Mouse (Mus musculus): ENCODE results near the gene Pitpnm1. TPM values are rescaled to one million over a fixed set of nuclear protein-coding genes. Genes with fewer than 3 reads are reported as not detected.

Pitpnm1 gene
- total and polyA plus RNA-seq, 3 experiments, result 25.3 to 51.2 TPM; not detected in 1

DNA sequence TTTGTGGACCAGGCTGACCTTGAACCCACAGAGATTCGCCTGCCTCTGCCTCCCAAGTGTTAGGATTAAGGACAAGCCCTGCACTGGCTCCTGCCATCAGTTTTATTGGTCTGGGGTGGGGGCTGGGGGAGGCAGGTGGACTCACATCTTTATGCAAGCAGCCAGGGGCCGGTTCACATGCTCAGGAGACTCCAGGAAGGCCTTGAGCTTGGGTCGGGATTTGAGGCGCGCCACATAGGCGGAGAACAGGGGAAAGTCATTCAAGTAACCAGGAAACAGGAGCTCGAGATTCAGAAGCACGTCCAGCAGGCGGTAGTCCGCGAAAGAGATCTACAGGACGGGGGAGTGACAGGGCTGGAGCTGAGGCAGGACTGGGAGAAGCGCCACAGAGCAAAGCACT, 42.4 kb upstream of the Pitpnm1 start:
- peaks cover 0 to 3% of the 10 kb centered on the region in 2 experiments; a peak in 1 of 4 replicates for H3K27me3 ChIP-seq (ENCODE audit: control insufficient read depth in 1 of 2, insufficient read depth in 2 of 2, low read length in 2 of 2)
- no peak overlapping the region for H3K9ac ChIP-seq (ENCODE audit: control insufficient read depth, low read depth, low read length, poor library complexity, severe bottlenecking)
- peaks cover 0 to 10% of the 10 kb centered on the region in 2 experiments; a peak in 2 of 4 replicates for H3K4me1 ChIP-seq (ENCODE audit: control insufficient read depth in 1 of 2, insufficient read depth in 2 of 2, low read length in 2 of 2)
- no peak for DNase-seq (ENCODE audit: low read depth, low spot score)
- peaks cover 0 to 2% of the 10 kb centered on the region in 2 experiments; a peak in 2 of 4 replicates for H3K36me3 ChIP-seq (ENCODE audit: control insufficient read depth in 1 of 2, insufficient read depth in 2 of 2, low read length in 2 of 2)
- TF ChIP-seq CTCF (IDR thresholded peaks at IDR 0.05 in 2 of 3, conservative IDR thresholded peaks at IDR 0.05 in 1 of 3; ENCODE audit: control insufficient read depth in 1 of 3, insufficient read depth in 1 of 3, low read depth in 2 of 3, low read length in 3 of 3, poor library complexity in 1 of 3, severe bottlenecking in 1 of 3) (no peak), ELF1 (IDR thresholded peaks at IDR 0.05; ENCODE audit: low read depth, low read length) (no peak), NRF1 (IDR thresholded peaks at IDR 0.05; ENCODE audit: insufficient read depth, low read depth, low read length, poor library complexity, severe bottlenecking) (no peak), ZMIZ1 (IDR thresholded peaks at IDR 0.05; ENCODE audit: low read depth, low read length) (no peak), MAX (IDR thresholded peaks at IDR 0.05; ENCODE audit: low read length) (no peak), GATA1 (IDR thresholded peaks at IDR 0.05; ENCODE audit: low read depth, low read length) (no peak), POLR2A (IDR thresholded peaks at IDR 0.05; ENCODE audit: control insufficient read depth in 1 of 2, insufficient read depth in 1 of 2, low read depth in 1 of 2, low read length in 2 of 2, poor library complexity in 1 of 2) (no peak), GABPA (IDR thresholded peaks at IDR 0.05; ENCODE audit: low read depth, low read length) (no peak), KAT2A (conservative IDR thresholded peaks at IDR 0.05; ENCODE audit: low read depth, low read length) (no peak), HCFC1 (IDR thresholded peaks at IDR 0.05; ENCODE audit: low read depth, low read length) (no peak), ZC3H11A (IDR thresholded peaks at IDR 0.05; ENCODE audit: low read depth, low read length) (no peak), JUND (IDR thresholded peaks at IDR 0.05; ENCODE audit: low read depth, low read length) (no peak), BHLHE40 (IDR thresholded peaks at IDR 0.05; ENCODE audit: borderline replicate concordance, low read depth, low read length) (no peak), TAL1 (IDR thresholded peaks at IDR 0.05; ENCODE audit: low read length) (no peak), POLR2AphosphoS5 (IDR thresholded peaks at IDR 0.05; ENCODE audit: borderline replicate concordance, low read depth, low read length) (no peak), USF2 (IDR thresholded peaks at IDR 0.05; ENCODE audit: borderline replicate concordance in 1 of 2, insufficient read depth in 1 of 2, low read depth in 1 of 2, low read length in 2 of 2) (no peak), MAFK (IDR thresholded peaks at IDR 0.05; ENCODE audit: borderline replicate concordance, low read depth, low read length) (no peak)
- H3K4me3 ChIP-seq (ENCODE audit: control insufficient read depth in 1 of 2, insufficient read depth in 1 of 2, low read depth in 2 of 2, low read length in 2 of 2), result no peak overlapping the region
- no peaks in the 10 kb centered on the region for H3K79me2 ChIP-seq (ENCODE audit: control insufficient read depth, insufficient read depth, low read length, poor library complexity)
- no peaks in the 10 kb centered on the region for H3K9me3 ChIP-seq (replicated peaks; ENCODE audit: insufficient read depth, low read length)
- no peak overlapping the region for H3K27ac ChIP-seq (ENCODE audit: control insufficient read depth, low read depth, low read length)

- H3K4me1 ChIP-seq (ENCODE audit: control insufficient read depth in 1 of 2, insufficient read depth in 2 of 2, low read length in 2 of 2), result peaks cover 0 to 10% of the 10 kb centered on the region in 2 experiments; a peak in 2 of 4 replicates
- H3K27ac ChIP-seq (ENCODE audit: control insufficient read depth, low read depth, low read length), result no peak overlapping the region
- no peak overlapping the region for H3K9ac ChIP-seq (ENCODE audit: control insufficient read depth, low read depth, low read length, poor library complexity, severe bottlenecking)
Measured at GRCm38 (mm10) chr19:4057962-4058361, 41.8 kb upstream of the Pitpnm1 start.

More at GRCm38 (mm10) chr19:4057962-4058361, 41.8 kb upstream of the Pitpnm1 start:
- TF ChIP-seq TAL1 (IDR thresholded peaks at IDR 0.05; ENCODE audit: low read length) (no peak), SIN3A (IDR thresholded peaks at IDR 0.05; ENCODE audit: low read length) (no peak), MEF2A (IDR thresholded peaks at IDR 0.05; ENCODE audit: extremely low read depth, insufficient replicate concordance, low read depth, low read length, poor library complexity, severe bottlenecking) (no peak), RAD21 (IDR thresholded peaks at IDR 0.05; ENCODE audit: low read depth, low read length) (no peak)
- H3K4me3 ChIP-seq (ENCODE audit: control insufficient read depth in 1 of 2, insufficient read depth in 1 of 2, low read depth in 2 of 2, low read length in 2 of 2), result no peak overlapping the region
- H3K9me3 ChIP-seq (replicated peaks; ENCODE audit: insufficient read depth, low read length), result no peaks in the 10 kb centered on the region
- no peak for DNase-seq (ENCODE audit: low read depth, low spot score)
- H3K79me2 ChIP-seq (ENCODE audit: control insufficient read depth, insufficient read depth, low read length, poor library complexity), result no peaks in the 10 kb centered on the region
- H3K36me3 ChIP-seq (ENCODE audit: control insufficient read depth in 1 of 2, insufficient read depth in 2 of 2, low read length in 2 of 2), result peaks cover 0 to 2% of the 10 kb centered on the region in 2 experiments; a peak in 2 of 4 replicates
- H3K27me3 ChIP-seq (ENCODE audit: control insufficient read depth in 1 of 2, insufficient read depth in 2 of 2, low read length in 2 of 2), result peaks cover 0 to 3% of the 10 kb centered on the region in 2 experiments; a peak in 1 of 4 replicates
